Mouse (Mus musculus) liver (tissue): Measurements from ENCODE around the gene Aspg.

Experiments
- DNase-seq: peaks from one replicate; pipeline ENCODE4 v3.0.0-alpha.2; 2020; ENCODE audit warnings: mixed read lengths

Aspg gene

GRCm38 (mm10) chr12:112153597-112153996 is 47.1 kb downstream of the Aspg start:
- no peak for DNase-seq

- no peak for DNase-seq
Measured at GRCm38 (mm10) chr12:112154476-112154875, 48.0 kb downstream of the Aspg start.

- no peak for DNase-seq
Measured at GRCm38 (mm10) chr12:112155218-112156051, 49.0 kb downstream of the Aspg start.

GRCm38 (mm10) chr12:112156804-112157203 is 50.3 kb downstream of the Aspg start:
- no peak for DNase-seq

- DNase-seq, result no peak
Measured at GRCm38 (mm10) chr12:112158246-112158645, 51.8 kb downstream of the Aspg start.

GRCm38 (mm10) chr12:112158784-112159183 is 52.3 kb downstream of the Aspg start:
- DNase-seq, result no peak

- no peak for DNase-seq
Measured at GRCm38 (mm10) chr12:112163981-112164839, 57.7 kb downstream of the Aspg start.

GRCm38 (mm10) chr12:112164840-112165219 is 58.4 kb downstream of the Aspg start:
- DNase-seq, result no peak

- DNase-seq, result no peak
Measured at GRCm38 (mm10) chr12:112169240-112169639, 62.8 kb downstream of the Aspg start.

GRCm38 (mm10) chr12:112170671-112171574 is 64.4 kb downstream of the Aspg start:
- no peak for DNase-seq

GRCm38 (mm10) chr12:112171657-112172056 is 65.2 kb downstream of the Aspg start:
- no peak for DNase-seq

GRCm38 (mm10) chr12:112172214-112172613 is 65.7 kb downstream of the Aspg start:
- DNase-seq, result no peak
